Mouse (Mus musculus) adrenal gland, postnatal 25 days (tissue): ENCODE data around the gene Col8a1. TPM values are rescaled to one million over a fixed set of nuclear protein-coding genes. Genes with fewer than 3 reads are reported as not detected.

Source experiments
- total RNA-seq: library from RNA; stranded (reverse); gene quantifications from 2 replicates; pipeline ENCODE4 v1.2.3, GENCODE M21; 2021

Gene Col8a1
- total RNA-seq, 1 experiment from 2014 or later: 2.9 TPM

Other genes starting within 250 kb of the Col8a1 start
- gene Cmss1, start 147.9 kb downstream of the Col8a1 start, total RNA-seq: 16.1 and 17.6 TPM in 2 replicates